Mouse (Mus musculus) lung, postnatal 0 days (tissue): ENCODE measurements around the gene Majin. TPM values are rescaled to one million over a fixed set of nuclear protein-coding genes. Genes with fewer than 3 reads are reported as not detected.

ENCODE experiments used
- ATAC-seq: fragments of 200-750 bp; cut with Nextera tagmentation; 2 replicates; pipeline ENCODE4 v1.8.0; 2017; ENCODE audit warnings: moderate library complexity
- DNase-seq: peaks from one replicate; pipeline ENCODE4 v3.0.0-alpha.2; 2016; ENCODE audit warnings: low spot score
- H3K27ac ChIP-seq: fragments of 300-500 bp; sonication (generic); 2 replicates; pipeline ENCODE4 v1.5.1; 2014; ENCODE audit warnings: antibody characterized with exemption, mild to moderate bottlenecking, low read length, mixed read lengths
- H3K27me3 ChIP-seq: fragments of 300-500 bp; sonication (generic); replicated peaks from 2 replicates; pipeline ENCODE4 v1.6.1; 2014; ENCODE audit warnings: low read length, mixed read lengths; ENCODE audit not compliant: insufficient read depth
- H3K36me3 ChIP-seq: fragments of 300-500 bp; sonication (generic); 2 replicates; pipeline ENCODE4 v1.6.1; 2014; ENCODE audit warnings: low read length, mixed read lengths; ENCODE audit not compliant: insufficient read depth
- H3K4me1 ChIP-seq: fragments of 300-500 bp; sonication (generic); 2 replicates; pipeline ENCODE4 v1.6.1; 2014; ENCODE audit warnings: antibody characterized with exemption, low read depth, low read length, mixed read lengths; ENCODE audit not compliant: insufficient read depth
- H3K4me2 ChIP-seq: fragments of 300-500 bp; sonication (generic); replicated peaks from 2 replicates; pipeline ENCODE4 v1.6.1; 2014; ENCODE audit warnings: low read depth, mild to moderate bottlenecking, low read length, moderate library complexity, mixed read lengths
- H3K4me3 ChIP-seq: fragments of 300-500 bp; sonication (generic); 2 replicates; pipeline ENCODE4 v1.5.1; 2014; ENCODE audit warnings: low read depth, low read length
- H3K9ac ChIP-seq: fragments of 300-500 bp; sonication (generic); replicated peaks from 2 replicates; pipeline ENCODE4 v1.6.1; 2014; ENCODE audit warnings: low read depth, mild to moderate bottlenecking
- H3K9me3 ChIP-seq: fragments of 300-500 bp; sonication (generic); 2 replicates; pipeline ENCODE4 v1.6.1; 2016; ENCODE audit warnings: low read length, mixed read lengths
- CTCF ChIP-seq: IDR thresholded peaks from 2 replicates; pipeline ENCODE4 v1.5.1; 2016; ENCODE audit warnings: antibody characterized with exemption, mild to moderate bottlenecking
- EP300 ChIP-seq: IDR thresholded peaks from 2 replicates; pipeline ENCODE4 v1.6.1; 2016; ENCODE audit warnings: antibody characterized with exemption, mild to moderate bottlenecking, control low read depth
- WGBS: fragments of 180-500 bp; shearing (Covaris S2); extraction: QIAGEN DNeasy Blood & Tissue Kit; methylation state at CpG from one replicate; pipeline ENCODE4 v1.1.7; 2014; 5-methylcytosine and 5-hydroxymethylcytosine counted together
- polyA plus RNA-seq: library from polyadenylated mRNA; unstranded; fragments of >200 nt; fragmentation: Nextera tagmentation; extraction: Ambion mirVana; gene quantifications from 2 replicates; pipeline ENCODE4 v1.2.1, GENCODE M21; 2015

Gene Majin
- polyA plus RNA-seq, 1 experiment from 2014 or later, result 0.10 TPM

DNA sequence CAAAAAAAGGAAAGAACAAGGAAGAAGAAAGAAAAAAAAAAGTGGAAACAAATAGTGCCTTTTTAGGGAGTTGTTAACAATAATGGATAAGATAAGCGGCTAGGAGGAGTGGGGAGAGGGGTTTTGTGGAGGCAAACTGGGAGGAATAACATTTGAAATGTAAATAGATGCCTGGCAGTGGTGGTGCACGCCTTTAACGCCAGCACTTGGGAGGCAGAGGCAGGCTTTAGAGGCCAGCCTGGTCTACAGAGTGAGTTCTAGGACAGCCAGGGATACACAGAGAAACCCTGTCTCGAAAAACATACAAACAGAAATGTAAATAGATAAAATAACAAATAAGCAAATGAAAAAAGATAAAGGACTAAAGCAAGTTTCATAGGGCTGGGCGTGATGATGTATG, 56.5 kb downstream of the Majin start:
- TF ChIP-seq CTCF (no peak), EP300 (no peak)
- Histone ChIP-seq H3K4me1 (peaks cover 4% of the 10 kb centered on the region; the same call in 1 of the 2 replicates), H3K9ac (no peak overlapping the region), H3K4me2 (no peak overlapping the region; the same call in 1 of the 2 replicates), H3K36me3 (no peaks in the 10 kb centered on the region), H3K27me3 (no peaks in the 10 kb centered on the region), H3K9me3 (no peaks in the 10 kb centered on the region), H3K4me3 (no peak overlapping the region), H3K27ac (no peak overlapping the region)
- ATAC-seq (no peak), DNase-seq (no peak)
- 26% methylated on average over 5 of the region's 5 CpGs for WGBS

- Histone ChIP-seq H3K27me3 (no peaks in the 10 kb centered on the region), H3K9me3 (no peaks in the 10 kb centered on the region), H3K4me1 (peaks cover 4% of the 10 kb centered on the region; the same call in 1 of the 2 replicates), H3K27ac (peak within 1 kb of the TSS; percentile 88), H3K36me3 (0 out of 2 replicates have a peak, but pooled peaks cover 7% of the 10 kb centered on the region), H3K9ac (peak within 1 kb of the TSS; percentile 89), H3K4me3 (peak within 1 kb of the TSS; percentile 85), H3K4me2 (peak within 1 kb of the TSS; percentile 91)
- under 1% methylated on average over 53 of the region's 55 CpGs for WGBS
- ATAC-seq, result peak; percentile 95
- DNase-seq, result peak; percentile 100
- TF ChIP-seq CTCF (peak; percentile 42), EP300 (no peak)
These were observed 57.3 kb downstream of the Majin start, which contains the start of gene Atg2a for GRCm38 (mm10) chr19:6241274-6242107. Gene Atg2a, plus strand, starts transcription at chr19:6241668.

GRCm38 (mm10) chr19:6242281-6242680, 58.1 kb downstream of the Majin start:
- H3K36me3 ChIP-seq, result peaks cover 13% of the 10 kb centered on the region; the same call in 1 of the 2 replicates
- H3K4me2 ChIP-seq, result peak overlapping the region; percentile 91
- DNase-seq (peak; percentile 92), ATAC-seq (peak; percentile 50)
- H3K9me3 ChIP-seq, result no peaks in the 10 kb centered on the region
- peak overlapping the region; percentile 85 for H3K4me3 ChIP-seq
- peaks cover 4% of the 10 kb centered on the region; the same call in 1 of the 2 replicates for H3K4me1 ChIP-seq
- no peak; the same call in 1 of the 2 replicates for TF ChIP-seq EP300
- TF ChIP-seq CTCF, result no peak
- peak overlapping the region; percentile 88 for H3K27ac ChIP-seq
- peak overlapping the region; percentile 89 for H3K9ac ChIP-seq
- WGBS, result 0% methylated on average over 4 of the region's 4 CpGs
- no peaks in the 10 kb centered on the region for H3K27me3 ChIP-seq

GRCm38 (mm10) chr19:6243226-6243625, 59.0 kb downstream of the Majin start:
- Histone ChIP-seq H3K9me3 (no peaks in the 10 kb centered on the region), H3K4me1 (peaks cover 4% of the 10 kb centered on the region; the same call in 1 of the 2 replicates), H3K4me3 (no peak overlapping the region), H3K9ac (no peak overlapping the region), H3K27ac (no peak overlapping the region), H3K4me2 (no peak overlapping the region), H3K27me3 (no peaks in the 10 kb centered on the region), H3K36me3 (peaks cover 22% of the 10 kb centered on the region)
- TF ChIP-seq CTCF (no peak), EP300 (no peak)
- DNase-seq (no peak), ATAC-seq (no peak)
- 75% methylated on average over 5 of the region's 5 CpGs for WGBS

- Histone ChIP-seq H3K9ac (no peak overlapping the region), H3K27me3 (no peaks in the 10 kb centered on the region), H3K4me2 (no peak overlapping the region), H3K27ac (no peak overlapping the region), H3K4me1 (peaks cover 4% of the 10 kb centered on the region; the same call in 1 of the 2 replicates), H3K36me3 (peaks cover 29% of the 10 kb centered on the region), H3K9me3 (no peaks in the 10 kb centered on the region), H3K4me3 (no peak overlapping the region)
- TF ChIP-seq EP300, result no peak
- TF ChIP-seq CTCF, result no peak
- ATAC-seq, result no peak
- no peak for DNase-seq
- 32% methylated on average over 1 of the region's 1 CpGs for WGBS
These were observed 61.6 kb downstream of the Majin start for GRCm38 (mm10) chr19:6245806-6246205.

GRCm38 (mm10) chr19:6247526-6248300, 63.5 kb downstream of the Majin start:
- H3K36me3 ChIP-seq, result peaks cover 46% of the 10 kb centered on the region
- ATAC-seq (no peak), DNase-seq (no peak)
- H3K9ac ChIP-seq, result no peak overlapping the region
- TF ChIP-seq CTCF, result no peak
- no peak for TF ChIP-seq EP300
- peaks cover 1% of the 10 kb centered on the region; the same call in 1 of the 2 replicates for H3K4me1 ChIP-seq
- no peak overlapping the region for H3K4me3 ChIP-seq
- H3K27me3 ChIP-seq, result no peaks in the 10 kb centered on the region
- no peaks in the 10 kb centered on the region for H3K9me3 ChIP-seq
- H3K27ac ChIP-seq, result no peak overlapping the region
- no peak overlapping the region for H3K4me2 ChIP-seq
- 90% methylated on average over 29 of the region's 29 CpGs for WGBS
